Mouse (Mus musculus): ENCODE measurements around the gene Tstd2.

The Tstd2 gene

GRCm38 (mm10) chr4:46080261-46080660 is 58.2 kb downstream of the Tstd2 start:
- DNase-seq = no peak

DNA sequence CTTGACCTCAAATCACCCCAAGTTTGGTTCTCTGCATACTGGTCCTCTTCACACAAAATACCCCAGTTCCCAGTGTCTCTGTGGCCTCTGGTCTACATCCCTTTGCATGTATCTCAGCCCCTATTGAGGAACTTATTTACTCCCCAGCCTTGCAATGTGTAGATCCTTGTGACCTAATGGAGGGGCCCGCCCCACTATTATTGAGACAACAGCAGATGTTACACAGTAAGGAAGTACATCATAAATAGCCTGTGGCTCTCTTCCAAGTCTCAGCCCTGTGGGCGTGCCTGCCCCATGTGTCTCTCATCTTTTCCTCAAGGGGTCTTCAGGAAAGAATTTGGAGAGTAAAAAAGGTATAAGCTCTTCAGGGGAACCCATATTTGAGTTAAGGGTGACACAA is 61.6 kb downstream of the Tstd2 start:
- DNase-seq = no peak

DNA sequence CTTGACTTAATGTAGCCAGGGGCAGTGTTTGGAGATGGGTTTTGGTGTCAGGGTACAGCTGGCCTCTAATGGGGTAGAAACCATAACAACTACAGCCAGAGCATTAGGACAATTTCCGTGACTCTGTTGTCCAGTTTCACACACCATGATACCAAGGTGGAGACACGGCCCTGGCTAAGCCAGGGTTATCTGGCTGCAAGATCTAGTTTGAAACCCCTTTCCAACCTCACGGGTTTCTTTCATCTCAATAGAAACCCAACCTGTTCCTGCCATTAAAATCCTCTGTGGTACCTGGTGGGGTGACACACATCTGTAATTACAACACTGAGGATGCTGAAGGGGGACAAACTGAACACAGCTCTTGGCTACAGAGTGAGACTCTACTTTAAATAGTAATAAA is 62.8 kb downstream of the Tstd2 start:
- DNase-seq = no peak

DNA sequence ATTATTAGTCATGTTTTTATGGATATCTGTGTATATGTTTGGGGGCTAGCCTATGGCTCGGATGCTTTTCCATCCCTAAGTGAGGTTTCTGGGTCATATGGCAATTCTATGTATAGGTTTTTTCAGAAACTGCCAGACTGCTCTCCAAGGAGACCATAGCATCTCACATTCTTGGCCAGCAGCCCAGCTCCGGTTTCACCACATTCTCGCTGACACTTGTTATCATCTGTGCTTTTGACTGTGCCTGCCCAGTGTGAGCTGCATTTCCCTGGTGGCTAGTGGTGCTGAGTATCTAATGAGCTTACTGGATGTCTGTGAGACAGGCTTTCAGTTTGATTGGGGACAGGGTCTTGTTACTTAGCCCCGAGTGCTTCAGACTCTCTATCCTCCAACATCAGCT is 64.8 kb downstream of the Tstd2 start:
- no peak for DNase-seq

- no peak for DNase-seq
Observed at GRCm38 (mm10) chr4:46072631-46073030, 65.9 kb downstream of the Tstd2 start.

DNA sequence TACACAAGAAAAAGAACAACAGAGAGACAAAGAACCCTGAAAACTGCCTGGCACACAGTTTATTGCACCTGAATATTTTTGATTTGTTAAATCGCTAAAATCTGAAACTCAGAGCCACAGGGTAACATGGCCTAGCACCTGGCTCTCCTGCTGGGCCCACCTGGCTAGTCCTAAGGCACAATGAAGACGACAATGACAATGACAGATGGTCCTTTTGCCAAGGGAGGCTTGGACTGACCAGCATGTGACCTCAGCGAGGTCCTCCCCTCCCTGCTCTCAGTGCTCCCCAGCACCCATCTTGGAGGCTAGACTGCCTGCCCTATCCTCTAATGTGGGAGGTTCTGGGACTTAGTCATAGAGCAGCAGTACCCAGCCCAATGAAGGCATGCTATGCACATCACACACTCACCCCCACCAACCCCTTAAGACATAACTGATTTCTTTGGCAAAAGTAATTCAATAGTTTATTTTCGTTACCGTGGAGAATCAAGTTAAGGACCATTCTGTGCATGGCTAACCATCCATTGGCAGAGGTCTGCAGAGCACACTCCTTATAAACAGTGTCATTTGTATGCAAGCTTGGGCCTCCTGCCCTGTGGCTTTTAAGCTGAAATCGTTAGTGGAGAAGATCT is 68.5 kb downstream of the Tstd2 start:
- no peak for DNase-seq

- DNase-seq = no peak
Observed at GRCm38 (mm10) chr4:46068573-46068972, 69.9 kb downstream of the Tstd2 start.

- DNase-seq = no peak
Observed at GRCm38 (mm10) chr4:46068060-46068459, 70.4 kb downstream of the Tstd2 start.

GRCm38 (mm10) chr4:46065695-46066340 is 72.7 kb downstream of the Tstd2 start:
- no peak for DNase-seq

GRCm38 (mm10) chr4:46064961-46065360 is 73.5 kb downstream of the Tstd2 start:
- DNase-seq = no peak

Data from kidney, adult 18-20 months (tissue).